8 mouse cellular contexts compared by ENCODE assay signal in the genomic region with DNA sequence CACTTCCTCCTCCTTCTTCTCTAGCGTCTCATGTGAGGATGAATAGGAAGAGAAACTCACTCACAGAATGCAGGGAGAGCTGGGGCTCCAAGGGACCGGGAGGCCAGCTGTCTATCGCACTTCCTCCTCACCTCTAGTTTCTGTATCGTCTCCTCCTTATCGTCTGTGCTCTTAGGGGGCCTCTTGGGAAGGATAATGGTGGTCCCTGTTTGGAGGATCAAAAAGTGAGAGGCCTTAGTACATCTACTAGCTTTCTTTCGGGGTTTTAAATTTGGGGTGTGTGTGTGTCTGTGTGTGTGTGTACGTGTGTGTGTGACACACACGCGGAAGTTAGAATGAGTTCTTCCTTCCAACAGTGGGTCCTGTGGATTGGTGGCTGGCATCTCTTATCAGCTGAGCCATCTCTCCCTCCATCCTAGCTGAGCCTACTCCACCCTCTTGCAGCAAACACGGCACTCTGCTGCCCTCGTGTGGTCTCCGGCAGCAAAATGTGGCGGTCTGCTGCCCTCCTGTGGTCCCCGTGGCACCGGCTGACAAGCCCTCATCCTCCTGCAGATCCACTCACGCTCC. TPM values are rescaled to one million over a fixed set of nuclear protein-coding genes. Genes with fewer than 3 reads are reported as not detected.
DNase-seq lines count a peak whose midpoint lies in the region; ATAC-seq lines count a peak whose summit lies in the region.

No protein-coding gene starts in this region.

- intact Hi-C loops in left cerebral cortex, postnatal 10 days (cut with DNase I), result loop anchor here (1.0 kb wide), 1 partner anchor 33 kb away; no protein-coding TSS in a partner anchor

- peak; percentile 65 for ATAC-seq in inflammation-experienced regulatory T-cells, adult 6 months
- ATAC-seq in megakaryocyte progenitor cell, adult 5-6 weeks (replicated peaks; ENCODE audit: poor library complexity), result peak; percentile 86

- DNase-seq in adipocyte (ENCODE audit: low spot score), result peak; percentile 94
- DNase-seq in embryo, embryonic 10 days (ENCODE audit: low spot score), result peak; percentile 96
- DNase-seq in gastrocnemius, postnatal 10 days, result peak; percentile 91
- DNase-seq in left cerebral cortex, postnatal 10 days (ENCODE audit: extremely low spot score in 1 of 2, low spot score in 2 of 2), result peak; percentile 91
- peak; percentile 94 to 95 for DNase-seq in right cerebral cortex, postnatal 10 days (ENCODE audit: low spot score in 2 of 2)
- peak; percentile 88 for DNase-seq in urinary bladder, postnatal 14 days (ENCODE audit: low spot score)

RNA-seq across cellular contexts. Expression of a gene that starts 3.2 kb away (rescaled TPM):
- 1 to 10 TPM in 1 of 2 experiments, under 1 TPM in 1; 0.70 to 1.1 TPM for total RNA-seq in gastrocnemius, postnatal 10 days (2021)
- 1 to 10 TPM in 1 of 3 experiments, not detected in 2; 2.1 TPM for polyA plus RNA-seq in inflammation-experienced regulatory T-cells, adult 6 months (2017; shearing (Covaris generic))
- not detected for total RNA-seq in left cerebral cortex, postnatal 10 days (2021)
- total RNA-seq in megakaryocyte progenitor cell, adult 5-6 weeks (2015), result not detected in 2 replicates
- not detected in 2 replicates for total RNA-seq in megakaryocyte progenitor cell, adult 5-6 weeks (2017)

RNA-seq across cellular contexts. Expression of a gene that starts 14.0 kb away (rescaled TPM):
- 10 to 100 TPM; 32.1 to 32.7 TPM for total RNA-seq in gastrocnemius, postnatal 10 days (2021)
- 10 to 100 TPM; 26.9 to 48.9 (median 33.8) TPM for polyA plus RNA-seq in inflammation-experienced regulatory T-cells, adult 6 months (2017; shearing (Covaris generic))
- total RNA-seq in left cerebral cortex, postnatal 10 days (2021), result 10 to 100 TPM; 26.3 to 29.3 TPM
- total RNA-seq in megakaryocyte progenitor cell, adult 5-6 weeks (2015), result 27.0 and 30.4 TPM in 2 replicates
- 50.7 and 59.5 TPM in 2 replicates for total RNA-seq in megakaryocyte progenitor cell, adult 5-6 weeks (2017)

RNA-seq across cellular contexts. Expression of a gene that starts 16.5 kb away (rescaled TPM):
- 1 to 10 TPM in 1 of 2 experiments, under 1 TPM in 1; 0.96 to 1.9 TPM for total RNA-seq in gastrocnemius, postnatal 10 days (2021)
- under 1 TPM in 1 of 3 experiments, not detected in 2; 0.17 TPM for polyA plus RNA-seq in inflammation-experienced regulatory T-cells, adult 6 months (2017; shearing (Covaris generic))
- total RNA-seq in left cerebral cortex, postnatal 10 days (2021), result 10 to 100 TPM; 56.6 to 57.0 TPM
- total RNA-seq in megakaryocyte progenitor cell, adult 5-6 weeks (2015), result not detected in 2 replicates
- total RNA-seq in megakaryocyte progenitor cell, adult 5-6 weeks (2017), result not detected in 2 replicates

RNA-seq across cellular contexts. Expression of a gene that starts 21.0 kb away (rescaled TPM):
- 10 to 100 TPM; 24.1 to 26.9 TPM for total RNA-seq in gastrocnemius, postnatal 10 days (2021)
- polyA plus RNA-seq in inflammation-experienced regulatory T-cells, adult 6 months (2017; shearing (Covaris generic)), result under 1 TPM; 0.34 to 0.61 (median 0.43) TPM
- 10 to 100 TPM; 26.5 to 27.1 TPM for total RNA-seq in left cerebral cortex, postnatal 10 days (2021)
- 0.89 and 3.0 TPM in 2 replicates for total RNA-seq in megakaryocyte progenitor cell, adult 5-6 weeks (2015)
- 0.83 and 2.3 TPM in 2 replicates for total RNA-seq in megakaryocyte progenitor cell, adult 5-6 weeks (2017)

RNA-seq across cellular contexts. Expression of a gene that starts 22.2 kb away (rescaled TPM):
- total RNA-seq in gastrocnemius, postnatal 10 days (2021), result 100 to 1,000 TPM; 484 to 520 TPM
- 100 to 1,000 TPM; 160 to 366 (median 354) TPM for polyA plus RNA-seq in inflammation-experienced regulatory T-cells, adult 6 months (2017; shearing (Covaris generic))
- total RNA-seq in left cerebral cortex, postnatal 10 days (2021), result 10 to 100 TPM; 40.3 to 45.4 TPM
- total RNA-seq in megakaryocyte progenitor cell, adult 5-6 weeks (2015), result 103 and 139 TPM in 2 replicates
- total RNA-seq in megakaryocyte progenitor cell, adult 5-6 weeks (2017), result 94.6 and 128 TPM in 2 replicates

Comparison
In these comparisons a context has a peak if more than half of its experiments do, and no peak if none do; other contexts are left out.
1. Peak in every context shown above with its lines: DNase-seq and ATAC-seq.
2. RNA of a gene that starts 16.5 kb away (total RNA-seq): 56.6 to 57.0 TPM in left cerebral cortex, postnatal 10 days; 0.96 to 1.9 TPM in gastrocnemius, postnatal 10 days and not detected in megakaryocyte progenitor cell, adult 5-6 weeks; every median in the first group is over 10 times any median in the second.